Mouse (Mus musculus) spleen, embryonic (tissue): ENCODE measurements around the gene Gh.

ENCODE experiments used
- CTCF ChIA-PET: fragments of 350-600 bp; sonication (Branson Sonifier 250); formaldehyde crosslinking; loops from one replicate; lab custom pipeline; 2022; lab: Charles Lee

Gh gene

GRCm38 (mm10) chr11:106313533-106313932, 11.9 kb upstream of the Gh start:
- CTCF ChIA-PET = interaction anchor here (2.3 kb wide), 1 partner anchor 11 kb away, joined by 6 read pairs; no protein-coding TSS in a partner anchor

DNA sequence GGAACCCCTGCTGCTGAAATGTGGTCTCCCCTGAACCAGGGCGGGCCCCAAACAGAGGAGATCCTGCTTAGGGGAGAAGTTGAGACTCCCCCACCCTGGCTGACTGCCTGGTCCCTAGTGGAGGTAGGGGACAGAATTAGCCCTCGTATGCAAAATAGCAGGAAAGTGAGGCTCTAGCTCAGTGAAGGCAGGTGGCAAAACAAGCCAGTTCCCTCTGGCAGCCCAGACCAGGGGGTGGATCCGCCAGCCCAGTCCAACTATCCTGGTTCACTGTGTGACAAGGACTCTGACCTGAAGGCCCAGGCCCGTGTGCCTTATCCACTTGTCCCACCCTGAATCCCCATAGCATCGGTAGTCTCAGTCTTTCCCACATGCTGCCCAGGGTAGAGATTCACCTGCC, 8.5 kb upstream of the Gh start:
- CTCF ChIA-PET = no interaction called here

GRCm38 (mm10) chr11:106308162-106308561, 6.5 kb upstream of the Gh start:
- CTCF ChIA-PET = interaction anchor here (0.7 to 1.3 kb wide), 3 partner anchors 8 to 26 kb away, joined by 6 to 10 read pairs (median 6); no protein-coding TSS in a partner anchor

GRCm38 (mm10) chr11:106307432-106307831, 5.8 kb upstream of the Gh start:
- CTCF ChIA-PET = interaction anchor here (0.7 to 1.3 kb wide), 4 partner anchors 9 to 361 kb away, joined by 3 to 10 read pairs (median 6); no protein-coding TSS in a partner anchor

GRCm38 (mm10) chr11:106306758-106307157, 5.1 kb upstream of the Gh start:
- CTCF ChIA-PET = interaction anchor here (0.7 to 1.2 kb wide), 2 partner anchors 16 to 92 kb away, joined by 3 to 6 read pairs; no protein-coding TSS in a partner anchor

- CTCF ChIA-PET = interaction anchor here (0.7 kb wide), 1 partner anchor 93 kb away, joined by 6 read pairs; no protein-coding TSS in a partner anchor
Observed at GRCm38 (mm10) chr11:106306065-106306385, 4.4 kb upstream of the Gh start.

- CTCF ChIA-PET = no interaction called here
Observed at GRCm38 (mm10) chr11:106305348-106306064, 3.8 kb upstream of the Gh start.

DNA sequence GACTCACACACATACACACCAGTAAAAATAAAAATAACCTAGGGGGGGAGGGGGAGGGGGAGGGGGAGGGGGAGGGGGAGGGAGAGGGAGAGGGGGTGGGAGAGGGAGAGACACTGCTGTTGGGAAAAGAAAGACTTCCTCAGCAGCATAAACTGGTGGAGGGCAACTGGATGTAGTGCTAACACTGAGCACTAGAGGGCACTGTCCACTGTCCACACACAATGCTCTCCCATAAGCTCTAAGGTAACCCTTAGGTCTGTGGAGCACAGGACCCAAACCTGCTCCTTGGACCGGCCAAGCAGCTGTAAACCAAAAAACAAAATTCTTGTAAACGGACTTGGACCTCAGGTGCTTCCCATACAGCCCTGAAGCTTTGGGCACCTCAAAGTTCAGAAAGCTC, 969 bp upstream of the Gh start:
- CTCF ChIA-PET = interaction anchor here (0.7 to 2.4 kb wide), 5 partner anchors 10 to 64 kb away, joined by 3 to 10 read pairs (median 5); no protein-coding TSS in a partner anchor

DNA sequence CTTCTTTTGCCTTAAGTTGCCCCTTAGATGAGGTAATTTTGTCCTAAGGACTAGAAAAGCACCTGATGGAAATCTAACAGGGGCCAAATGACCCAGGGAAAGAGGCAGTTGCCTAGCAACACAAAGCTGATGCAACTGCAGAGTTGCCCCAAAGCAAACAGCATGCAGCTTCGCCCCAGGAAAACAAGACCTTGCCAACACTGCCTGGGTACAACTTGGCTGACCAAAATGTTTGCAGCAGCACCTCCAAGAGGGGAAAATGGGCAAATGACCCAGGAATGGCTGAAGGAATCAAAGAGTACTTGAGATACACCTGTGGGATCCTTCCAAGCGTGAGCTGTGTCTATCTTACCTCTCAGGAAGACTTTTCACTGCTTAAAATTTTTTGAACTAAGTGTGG, 9.8 kb downstream of the Gh start:
- CTCF ChIA-PET = no interaction called here

DNA sequence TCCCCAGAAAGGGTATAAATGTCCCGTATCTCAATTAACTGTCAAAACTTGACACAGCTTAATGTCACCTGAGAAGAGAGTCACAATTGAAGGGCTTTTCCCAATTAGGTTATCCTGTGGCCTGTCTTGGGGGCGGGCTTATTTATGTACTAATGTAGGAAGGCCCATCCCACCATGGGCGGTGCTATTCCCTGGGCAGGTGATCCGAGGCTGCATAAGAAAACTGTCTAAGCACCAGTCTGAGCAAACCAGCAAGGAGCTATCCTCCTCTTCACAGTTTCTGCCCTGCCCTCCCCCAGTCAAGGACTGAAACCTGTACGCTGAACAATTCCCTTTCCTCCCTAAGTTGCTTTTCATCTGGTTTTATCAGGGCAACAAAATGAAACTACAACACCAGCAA, 11.3 kb downstream of the Gh start:
- CTCF ChIA-PET = no interaction called here

GRCm38 (mm10) chr11:106289369-106289768, 12.3 kb downstream of the Gh start:
- CTCF ChIA-PET = no interaction called here

- CTCF ChIA-PET = no interaction called here
Observed at GRCm38 (mm10) chr11:106286987-106287386, 14.7 kb downstream of the Gh start.

DNA sequence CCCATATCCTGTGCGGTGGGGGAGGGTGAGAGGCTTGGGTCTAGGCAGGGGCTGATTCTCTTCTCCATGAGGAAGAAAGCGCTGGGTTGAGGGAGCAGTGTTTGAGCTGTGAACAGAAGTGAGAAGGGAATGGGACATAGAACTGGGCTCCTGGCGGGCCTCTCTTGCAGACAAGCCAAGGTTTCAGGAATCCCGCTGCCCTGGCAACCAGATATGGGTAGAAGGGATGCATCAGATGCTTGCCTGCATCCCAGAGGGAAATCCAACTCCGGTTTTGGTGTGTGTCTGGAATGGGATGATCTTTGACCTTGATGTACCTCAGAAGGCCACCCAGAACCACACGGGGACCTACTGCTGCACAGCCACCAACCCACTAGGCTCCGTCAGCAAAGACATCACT, 15.5 kb downstream of the Gh start:
- CTCF ChIA-PET = no interaction called here

DNA sequence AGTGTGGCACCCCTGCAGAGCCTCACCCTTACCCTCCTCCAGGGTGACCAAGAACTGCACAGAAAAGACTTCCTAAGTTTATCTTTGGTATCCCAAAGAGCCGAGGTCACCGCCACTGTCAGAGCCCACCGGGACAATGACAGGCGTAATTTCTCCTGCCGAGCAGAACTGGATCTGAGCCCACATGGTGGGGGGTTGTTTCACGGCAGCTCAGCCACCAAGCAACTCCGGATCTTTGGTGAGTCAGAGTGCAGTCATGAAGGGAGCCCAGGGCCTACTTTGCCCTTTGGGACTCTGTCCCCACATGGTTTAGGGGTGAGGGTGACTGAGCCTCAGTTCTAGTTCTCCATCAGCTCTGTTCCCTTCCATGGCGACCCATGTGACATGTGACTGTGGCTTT, 17.5 kb downstream of the Gh start:
- CTCF ChIA-PET = no interaction called here

DNA sequence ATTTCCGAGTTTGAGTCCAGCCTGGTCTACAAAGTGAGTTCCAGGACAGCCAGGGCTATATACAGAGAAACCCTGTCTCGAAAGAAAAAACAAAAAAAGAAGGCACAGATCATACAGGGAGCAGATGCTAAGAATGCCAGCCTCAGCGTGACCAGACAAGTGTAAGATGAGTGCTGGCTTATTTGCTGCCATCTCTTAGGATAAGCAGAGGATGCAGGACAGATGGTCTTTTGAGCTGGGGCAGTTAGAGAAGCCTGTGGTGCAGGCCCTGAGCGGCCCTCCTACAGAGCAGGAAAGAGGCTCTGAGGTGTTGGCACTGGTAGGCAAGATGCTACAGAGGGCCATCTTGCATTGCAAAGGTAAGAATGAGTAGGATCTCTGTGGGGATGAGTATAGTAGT, 18.3 kb downstream of the Gh start:
- CTCF ChIA-PET = no interaction called here

DNA sequence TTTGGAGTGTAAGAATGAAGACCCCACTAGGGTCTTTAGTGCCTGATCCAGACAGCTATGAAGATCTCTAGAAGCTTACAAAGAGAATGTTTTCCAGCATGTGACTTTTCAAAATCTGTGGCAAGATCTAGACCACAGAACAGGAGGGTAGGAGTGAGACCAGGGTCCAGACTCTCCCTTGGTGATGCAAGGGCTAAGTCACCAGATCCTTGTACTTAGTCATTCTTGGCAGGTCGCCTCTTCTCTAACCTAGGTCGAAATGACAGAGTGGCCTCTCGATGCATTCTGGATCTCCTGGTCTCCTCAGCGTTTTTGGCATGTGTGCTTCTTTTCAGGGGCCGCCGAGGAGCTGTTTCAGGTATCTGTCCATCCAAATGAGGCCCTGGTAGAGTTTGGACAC, 19.2 kb downstream of the Gh start:
- CTCF ChIA-PET = no interaction called here

DNA sequence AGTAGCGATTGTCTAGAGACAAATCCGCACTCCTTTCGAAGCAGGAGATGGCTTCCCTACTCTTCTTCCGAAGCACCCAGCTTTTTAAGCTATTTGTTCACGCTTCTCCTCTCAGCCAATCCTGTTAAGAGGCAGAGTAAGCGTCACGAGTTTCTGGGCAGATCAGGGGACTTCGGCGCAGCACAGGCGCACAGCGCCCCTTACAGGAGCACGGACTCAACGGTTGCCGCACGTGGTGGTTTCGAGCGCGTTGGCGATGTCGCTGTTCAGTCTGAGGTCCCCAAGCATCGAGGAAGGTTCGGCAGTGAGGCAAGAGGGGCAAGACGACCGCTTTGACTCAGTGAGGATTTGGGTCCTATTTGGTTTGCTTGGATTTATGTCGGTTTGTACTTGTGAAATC, 25.2 kb downstream of the Gh start, which contains the start of gene Tcam1:
TSS of gene Tcam1 (plus strand) at position 219 of the 400 bp plus-strand sequence.
- CTCF ChIA-PET = interaction anchor here (0.6 kb wide), 1 partner anchor 831 kb away, joined by 6 read pairs; no protein-coding TSS in a partner anchor

DNA sequence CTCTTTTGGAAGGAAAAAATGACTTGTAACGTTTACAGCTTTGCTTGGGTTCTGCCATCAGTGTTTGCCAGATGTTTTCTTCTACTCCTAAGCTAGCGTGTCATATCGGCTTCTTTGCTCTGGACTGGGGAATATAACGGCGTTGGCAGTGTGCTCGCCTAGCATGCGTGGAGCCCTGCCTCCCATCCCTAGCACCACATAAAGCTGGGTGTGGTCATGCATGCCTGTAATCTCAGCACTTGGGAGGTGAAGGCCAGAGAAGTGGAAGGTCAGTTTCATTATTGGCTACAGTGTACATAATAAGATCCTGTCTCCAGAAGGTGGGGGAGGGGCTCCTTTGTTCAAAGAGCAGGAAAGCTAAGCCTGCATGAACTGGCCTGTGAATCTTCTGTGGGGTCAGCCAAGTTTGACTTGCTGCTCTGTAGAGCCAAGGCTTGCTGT, 26.7 kb downstream of the Gh start:
- CTCF ChIA-PET = interaction anchor here (0.8 kb wide), 1 partner anchor 79 kb away, joined by 4 read pairs; no protein-coding TSS in a partner anchor

GRCm38 (mm10) chr11:106274374-106274773, 27.3 kb downstream of the Gh start:
- CTCF ChIA-PET = interaction anchor here (0.6 kb wide), 1 partner anchor 44 kb away, joined by 12 read pairs; no protein-coding TSS in a partner anchor

GRCm38 (mm10) chr11:106273811-106274210, 27.9 kb downstream of the Gh start:
- CTCF ChIA-PET = interaction anchor here (0.6 kb wide), 1 partner anchor 45 kb away, joined by 12 read pairs; no protein-coding TSS in a partner anchor

- CTCF ChIA-PET = interaction anchor here (0.6 kb wide), 1 partner anchor 856 kb away, joined by 6 read pairs; no protein-coding TSS in a partner anchor
Observed at GRCm38 (mm10) chr11:106273311-106273684, 28.4 kb downstream of the Gh start.

GRCm38 (mm10) chr11:106272644-106273310, 28.9 kb downstream of the Gh start, which contains the start of gene Smarcd2:
TSS of gene Smarcd2 (minus strand) at chr11:106272972.
- CTCF ChIA-PET = interaction anchor here (0.6 kb wide), 1 partner anchor 856 kb away, joined by 6 read pairs; no protein-coding TSS in a partner anchor
